Mouse (Mus musculus) intestine, postnatal 0 days (tissue): ENCODE measurements around the gene Fbxo17. TPM values are rescaled to one million over a fixed set of nuclear protein-coding genes. Genes with fewer than 3 reads are reported as not detected.

Experiments used
- ATAC-seq: fragments of 200-750 bp; cut with Nextera tagmentation; 2 replicates; pipeline ENCODE4 v1.8.0; 2017; ENCODE audit warnings: mild to moderate bottlenecking, moderate TSS enrichment, moderate library complexity
- H3K27ac ChIP-seq: fragments of 300-500 bp; sonication (generic); 2 replicates; pipeline ENCODE4 v1.5.1; 2014; ENCODE audit warnings: mild to moderate bottlenecking, low read depth, low read length, moderate library complexity
- H3K27me3 ChIP-seq: fragments of 300-500 bp; sonication (generic); replicated peaks from 2 replicates; pipeline ENCODE4 v1.6.1; 2014; ENCODE audit warnings: low read length, mixed read lengths; ENCODE audit not compliant: control insufficient read depth, insufficient read depth
- H3K36me3 ChIP-seq: fragments of 300-500 bp; sonication (generic); 2 replicates; pipeline ENCODE4 v1.6.1; 2014; ENCODE audit warnings: mild to moderate bottlenecking, moderate library complexity; ENCODE audit not compliant: control insufficient read depth, insufficient read depth
- H3K4me1 ChIP-seq: fragments of 300-500 bp; sonication (generic); replicated peaks from 2 replicates; pipeline ENCODE4 v1.6.1; 2014; ENCODE audit warnings: antibody characterized with exemption, low read length, mixed read lengths; ENCODE audit not compliant: control insufficient read depth, insufficient read depth
- H3K4me2 ChIP-seq: fragments of 300-500 bp; sonication (generic); replicated peaks from 2 replicates; pipeline ENCODE4 v1.6.1; 2014; ENCODE audit warnings: low read depth, mild to moderate bottlenecking, moderate library complexity
- H3K4me3 ChIP-seq: fragments of 300-500 bp; sonication (generic); 2 replicates; pipeline ENCODE4 v1.5.1; 2014; ENCODE audit warnings: low read depth, low read length
- H3K9ac ChIP-seq: fragments of 300-500 bp; sonication (generic); 2 replicates; pipeline ENCODE4 v1.6.1; 2014; ENCODE audit warnings: mild to moderate bottlenecking, low read depth, low read length
- H3K9me3 ChIP-seq: fragments of 300-500 bp; sonication (generic); 2 replicates; pipeline ENCODE4 v1.6.1; 2016; ENCODE audit warnings: mixed run types; ENCODE audit not compliant: control insufficient read depth
- CTCF ChIP-seq: sonication (generic); IDR thresholded peaks from 2 replicates; pipeline ENCODE4 v1.5.1; 2016; ENCODE audit warnings: low read depth, mild to moderate bottlenecking, control low read depth, antibody characterized with exemption, moderate library complexity
- WGBS: fragments of 180-500 bp; shearing (Covaris S2); extraction: QIAGEN DNeasy Blood & Tissue Kit; methylation state at CpG from one replicate; pipeline ENCODE4 v1.1.7; 2014; 5-methylcytosine and 5-hydroxymethylcytosine counted together
- polyA plus RNA-seq: library from polyadenylated mRNA; unstranded; fragments of >200 nt; fragmentation: Nextera tagmentation; extraction: Ambion mirVana; gene quantifications from 2 replicates; pipeline ENCODE4 v1.2.1, GENCODE M21; 2015

The Fbxo17 gene
- polyA plus RNA-seq, 1 experiment from 2014 or later = 1.6 TPM

DNA sequence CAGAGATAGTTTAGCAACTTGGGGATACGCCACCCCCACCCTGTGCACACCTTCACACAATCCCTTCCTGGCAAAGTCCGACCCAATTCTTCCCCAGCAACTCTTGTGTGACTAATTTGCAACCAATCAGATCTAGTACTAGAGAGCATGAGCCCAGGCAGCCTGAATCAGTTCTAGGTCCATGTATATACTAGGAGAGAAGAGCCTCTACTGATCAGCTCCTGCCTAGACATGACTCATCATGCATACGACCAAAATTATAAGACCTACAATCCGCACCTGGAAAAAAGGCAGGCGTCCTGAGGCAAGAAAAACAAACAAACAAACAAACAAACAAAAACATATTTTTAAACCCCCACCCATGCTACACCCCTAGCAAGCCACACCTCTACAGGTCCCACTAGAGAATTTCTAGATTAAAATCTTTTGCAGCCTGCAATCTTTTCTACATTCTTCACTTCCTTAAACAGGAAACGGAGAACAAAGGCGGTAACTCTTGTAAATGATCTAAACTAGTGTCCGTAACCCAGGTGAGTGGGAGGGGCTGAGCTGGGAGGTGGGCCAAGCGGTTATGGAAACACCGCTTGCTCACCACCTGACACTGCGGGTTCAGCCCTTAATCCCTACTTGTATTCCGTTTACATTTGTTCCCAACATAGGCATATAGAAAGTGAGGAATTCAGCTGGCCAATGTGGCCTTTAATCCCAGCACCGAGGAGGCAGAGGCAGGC lies 39.6 kb upstream of the Fbxo17 start:
- Histone ChIP-seq H3K27ac (no peak overlapping the region), H3K4me1 (no peaks in the 10 kb centered on the region), H3K4me2 (no peak overlapping the region), H3K9ac (no peak overlapping the region), H3K4me3 (no peak overlapping the region), H3K36me3 (no peaks in the 10 kb centered on the region), H3K9me3 (no peaks in the 10 kb centered on the region), H3K27me3 (no peaks in the 10 kb centered on the region)
- no peak for TF ChIP-seq CTCF
- ATAC-seq = no peak
- WGBS = 75% methylated on average over 13 of the region's 13 CpGs

DNA sequence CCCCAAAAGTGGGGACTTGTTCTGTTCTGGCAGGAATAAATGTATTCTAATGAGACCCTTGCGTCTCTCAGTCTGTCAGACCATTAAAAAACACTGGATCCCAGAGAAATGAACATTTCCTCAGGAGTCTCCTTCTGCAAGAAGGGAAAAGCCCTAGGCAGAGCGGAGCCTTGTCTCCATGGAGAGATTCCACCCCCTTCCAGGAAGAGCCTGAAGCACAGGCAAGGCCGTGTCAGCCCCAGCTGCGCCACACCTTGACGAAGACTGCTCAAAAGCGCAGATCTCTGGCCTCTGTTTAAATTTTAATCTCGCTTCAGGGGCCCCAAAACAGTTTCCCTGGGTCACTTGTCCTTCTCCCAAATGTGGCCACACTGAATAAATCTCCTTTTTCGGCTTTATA lies 39.0 kb upstream of the Fbxo17 start:
- TF ChIP-seq CTCF = no peak
- Histone ChIP-seq H3K36me3 (no peaks in the 10 kb centered on the region), H3K27me3 (no peaks in the 10 kb centered on the region), H3K4me1 (no peaks in the 10 kb centered on the region), H3K9ac (no peak overlapping the region), H3K27ac (no peak overlapping the region), H3K4me3 (no peak overlapping the region), H3K9me3 (no peaks in the 10 kb centered on the region), H3K4me2 (no peak overlapping the region)
- WGBS = 88% methylated on average over 8 of the region's 8 CpGs
- ATAC-seq = no peak

DNA sequence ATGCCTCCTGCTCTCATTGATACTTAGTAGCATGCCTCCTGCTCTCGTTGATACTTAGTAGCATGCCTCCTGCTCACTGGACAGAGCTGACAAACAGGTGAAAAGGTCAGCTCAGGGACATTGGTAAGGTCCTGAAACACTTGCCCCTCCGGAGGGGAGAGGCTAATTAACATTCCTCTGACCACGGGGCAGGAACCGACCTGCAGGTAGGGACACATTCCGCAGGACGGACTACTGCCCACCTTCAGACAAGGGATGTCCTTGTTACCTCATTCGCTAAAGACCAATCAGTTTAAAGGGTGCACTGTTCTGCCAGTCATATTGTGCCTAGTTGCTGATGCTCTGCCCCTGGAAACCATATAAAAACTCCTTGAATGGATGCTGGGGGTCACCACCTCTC lies 25.5 kb upstream of the Fbxo17 start:
- H3K27me3 ChIP-seq = peaks cover 11% of the 10 kb centered on the region
- no peak overlapping the region for H3K9ac ChIP-seq
- H3K36me3 ChIP-seq = no peaks in the 10 kb centered on the region
- H3K4me1 ChIP-seq = no peaks in the 10 kb centered on the region; the same call in 1 of the 2 replicates
- ATAC-seq = no peak
- no peaks in the 10 kb centered on the region for H3K9me3 ChIP-seq
- H3K27ac ChIP-seq = no peak overlapping the region
- TF ChIP-seq CTCF = no peak
- H3K4me3 ChIP-seq = no peak overlapping the region
- no peak overlapping the region for H3K4me2 ChIP-seq
- whole genome bisulfite sequencing = 43% methylated on average over 7 of the region's 7 CpGs

DNA sequence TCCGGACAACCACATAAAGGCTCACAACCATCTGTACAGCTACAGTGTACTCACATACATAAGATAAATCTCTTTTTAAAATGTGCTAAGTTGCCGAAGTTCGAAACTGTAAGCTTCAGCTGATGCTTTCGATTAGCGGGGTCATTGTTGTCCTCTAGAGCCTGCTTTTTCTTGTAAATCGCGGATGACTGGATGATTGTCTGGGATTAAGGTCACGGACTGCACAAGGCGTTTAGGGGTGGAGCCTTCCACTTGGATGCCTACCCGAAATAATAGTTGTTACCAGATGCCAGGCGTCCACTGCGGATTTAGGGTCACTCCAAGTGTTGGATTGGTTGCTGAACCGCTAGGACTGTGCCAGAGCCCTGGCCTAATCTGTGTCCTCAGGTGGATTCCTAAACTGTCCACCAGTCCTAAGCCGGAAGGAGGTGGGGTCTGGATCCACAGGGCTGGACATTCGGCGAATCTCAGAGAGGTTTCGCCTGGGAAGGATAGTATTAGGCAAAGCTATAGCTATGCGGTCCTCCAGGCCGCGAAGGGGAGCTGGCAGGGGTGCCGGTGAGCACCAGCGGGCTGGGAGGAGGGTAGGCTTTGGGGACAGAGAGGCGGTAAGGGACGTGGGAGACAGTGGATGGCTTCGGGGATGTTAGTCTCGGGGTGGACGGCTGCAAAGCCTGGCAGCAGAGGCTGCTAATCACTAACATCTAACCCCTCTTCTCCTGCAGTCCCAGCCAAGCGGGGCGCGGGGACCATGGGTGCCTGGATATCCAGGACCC lies 23.9 kb upstream of the Fbxo17 start, which contains the start of gene Fbxo27:
TSS of gene Fbxo27 (plus strand) at position 305 of the 776 bp plus-strand sequence.
- Histone ChIP-seq H3K9me3 (no peaks in the 10 kb centered on the region), H3K4me1 (no peaks in the 10 kb centered on the region; the same call in 1 of the 2 replicates), H3K27me3 (peaks cover 11% of the 10 kb centered on the region), H3K4me3 (peak within 1 kb of the TSS; percentile 41), H3K27ac (no peak within 1 kb of the TSS), H3K9ac (0 out of 2 replicates have a peak within 1 kb of the TSS, but pooled peaks have one; percentile 13), H3K36me3 (no peaks in the 10 kb centered on the region), H3K4me2 (peak within 1 kb of the TSS; percentile 79)
- no peak for TF ChIP-seq CTCF
- 47% methylated on average over 30 of the region's 30 CpGs for WGBS
- ATAC-seq = 0 out of 2 replicates have a peak, but pooled peaks have one; percentile 7

DNA sequence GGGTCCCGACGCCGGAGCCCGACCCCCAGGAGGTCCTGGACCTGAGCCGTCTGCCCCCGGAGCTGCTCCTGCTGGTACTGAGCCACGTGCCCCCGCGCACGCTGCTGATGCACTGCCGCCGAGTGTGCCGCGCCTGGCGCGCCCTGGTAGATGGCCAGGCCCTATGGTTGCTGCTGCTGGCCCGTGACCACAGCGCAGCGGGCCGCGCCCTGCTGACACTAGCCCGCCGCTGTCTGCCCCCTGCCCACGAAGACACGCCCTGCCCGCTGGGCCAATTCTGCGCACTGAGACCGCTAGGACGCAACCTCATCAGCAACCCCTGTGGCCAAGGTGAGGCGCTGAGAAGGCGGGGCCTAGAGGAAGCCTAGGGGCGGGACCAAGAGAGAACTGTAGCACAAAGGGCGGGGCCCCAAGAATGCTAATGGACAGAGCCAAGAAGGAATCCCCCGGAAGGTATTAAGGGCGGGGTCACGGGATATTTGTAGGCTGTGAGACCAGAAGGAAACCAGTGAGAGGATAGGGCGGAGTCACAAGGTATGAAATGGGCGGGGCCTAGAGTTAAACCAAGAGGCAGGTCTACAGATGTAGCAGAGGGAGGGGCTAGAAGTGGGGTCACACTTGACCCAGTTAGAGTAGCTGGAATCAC lies 23.2 kb upstream of the Fbxo17 start:
- Histone ChIP-seq H3K9ac (0 out of 2 replicates have a peak overlapping the region, but pooled peaks have one; percentile 13), H3K36me3 (no peaks in the 10 kb centered on the region), H3K4me3 (peak overlapping the region; percentile 41), H3K4me1 (no peaks in the 10 kb centered on the region; the same call in 1 of the 2 replicates), H3K4me2 (peak overlapping the region; percentile 79), H3K27me3 (peaks cover 11% of the 10 kb centered on the region), H3K27ac (no peak overlapping the region), H3K9me3 (no peaks in the 10 kb centered on the region)
- WGBS = under 1% methylated on average over 36 of the region's 38 CpGs
- peak; percentile 81 for ATAC-seq
- 0 out of 2 replicates have a peak, but pooled peaks have one; percentile 6 for TF ChIP-seq CTCF

DNA sequence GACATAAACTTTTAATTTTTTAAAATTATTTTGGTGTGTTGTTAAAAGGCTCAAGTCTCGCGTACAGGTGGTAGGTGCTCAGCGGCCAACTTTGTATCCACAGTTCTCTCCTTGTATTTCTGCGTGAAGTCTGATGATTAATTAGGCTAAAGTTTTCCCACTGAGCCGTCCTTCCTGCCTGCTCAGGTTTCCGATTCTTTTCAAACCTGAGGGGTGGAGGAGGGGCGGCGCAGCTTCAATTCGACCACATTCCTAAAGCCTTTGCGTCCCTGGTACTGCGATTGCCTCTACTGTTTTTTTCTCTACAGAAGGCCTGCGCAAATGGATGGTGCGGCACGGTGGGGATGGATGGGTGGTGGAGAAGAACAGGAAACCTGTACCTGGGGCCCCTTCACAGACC lies 22.2 kb upstream of the Fbxo17 start:
- no peak for ATAC-seq
- H3K9me3 ChIP-seq = no peaks in the 10 kb centered on the region
- no peak overlapping the region for H3K4me2 ChIP-seq
- no peak overlapping the region for H3K27ac ChIP-seq
- H3K27me3 ChIP-seq = peaks cover 11% of the 10 kb centered on the region
- no peak for TF ChIP-seq CTCF
- H3K4me1 ChIP-seq = no peaks in the 10 kb centered on the region; the same call in 1 of the 2 replicates
- WGBS = 15% methylated on average over 14 of the region's 14 CpGs
- no peaks in the 10 kb centered on the region for H3K36me3 ChIP-seq
- no peak overlapping the region for H3K4me3 ChIP-seq
- H3K9ac ChIP-seq = no peak overlapping the region
